Mouse (Mus musculus) kidney, adult 2 months (tissue): Measurements from ENCODE around the gene Ggt6.

Experiments used
- CTCF ChIP-seq: fragments of 200-500 bp; conservative IDR thresholded peaks from 2 replicates; pipeline ENCODE4 v1.5.1; 2011; ENCODE audit warnings: low read depth, mild to moderate bottlenecking, control low read depth, low read length, moderate library complexity, mixed read lengths; ENCODE audit not compliant: insufficient read depth, insufficient read length
- POLR2A ChIP-seq: fragments of 200-500 bp; IDR thresholded peaks from one replicate; pipeline ENCODE4 v1.6.1; 2011; ENCODE audit warnings: low read depth, low read length, control low read depth

- TF ChIP-seq CTCF (no peak), POLR2A (no peak)
These were observed 20.4 kb downstream of the Ggt6 start for GRCm38 (mm10) chr11:72455694-72456093.
